Mouse (Mus musculus) c-Kit-positive CD71-positive TER-119-negative erythroid progenitor cells, embryonic 14.5 days (primary cell): ENCODE data around the gene Mdm2.
A peak's percentile ranks its signal among the peaks of the same experiment; 100 is the strongest.
"Not testable (repeated sequence)": the region's sequence is repeated elsewhere in the genome, so short reads cannot be mapped to it uniquely, and the experiment has no call there.

ENCODE experiments used
- DNase-seq: peaks from one replicate; pipeline ENCODE4 v3.0.0-alpha.2; 2013; ENCODE audit warnings: low read depth

The Mdm2 gene

DNA sequence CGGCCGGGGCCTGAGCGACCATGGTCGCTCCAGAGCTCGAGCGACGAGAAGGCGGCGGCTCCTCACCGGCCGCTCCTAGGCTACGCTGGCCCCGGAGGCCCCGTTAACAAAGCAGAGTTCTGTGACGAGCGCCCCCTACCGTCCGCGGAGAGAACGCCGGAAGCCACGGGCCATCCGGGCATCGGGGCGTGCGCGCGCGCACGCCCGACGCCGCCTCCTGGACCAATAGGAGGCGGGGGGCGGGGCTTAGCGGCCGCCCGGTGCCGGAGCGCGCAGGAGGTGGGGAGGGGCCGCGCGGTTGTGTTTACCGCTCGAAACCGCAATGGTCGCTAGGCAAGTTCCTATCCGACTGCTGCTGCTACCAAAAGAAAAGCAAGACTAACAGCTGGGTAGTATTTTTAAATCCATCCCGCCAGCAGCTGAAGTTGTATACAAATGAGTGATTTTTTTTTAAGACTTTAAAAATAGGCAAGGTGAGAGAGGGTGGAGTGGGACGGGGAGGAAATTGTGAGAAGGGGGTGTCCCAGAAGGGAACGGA, at the start of gene Mdm2:
TSS of gene Mdm2 (minus strand) at position 155 of the 538 bp plus-strand sequence.
- DNase-seq, result peak; percentile 88

- DNase-seq, result no peak
These were observed 49.5 kb upstream of the Mdm2 start for GRCm38 (mm10) chr10:117759844-117760630.

DNA sequence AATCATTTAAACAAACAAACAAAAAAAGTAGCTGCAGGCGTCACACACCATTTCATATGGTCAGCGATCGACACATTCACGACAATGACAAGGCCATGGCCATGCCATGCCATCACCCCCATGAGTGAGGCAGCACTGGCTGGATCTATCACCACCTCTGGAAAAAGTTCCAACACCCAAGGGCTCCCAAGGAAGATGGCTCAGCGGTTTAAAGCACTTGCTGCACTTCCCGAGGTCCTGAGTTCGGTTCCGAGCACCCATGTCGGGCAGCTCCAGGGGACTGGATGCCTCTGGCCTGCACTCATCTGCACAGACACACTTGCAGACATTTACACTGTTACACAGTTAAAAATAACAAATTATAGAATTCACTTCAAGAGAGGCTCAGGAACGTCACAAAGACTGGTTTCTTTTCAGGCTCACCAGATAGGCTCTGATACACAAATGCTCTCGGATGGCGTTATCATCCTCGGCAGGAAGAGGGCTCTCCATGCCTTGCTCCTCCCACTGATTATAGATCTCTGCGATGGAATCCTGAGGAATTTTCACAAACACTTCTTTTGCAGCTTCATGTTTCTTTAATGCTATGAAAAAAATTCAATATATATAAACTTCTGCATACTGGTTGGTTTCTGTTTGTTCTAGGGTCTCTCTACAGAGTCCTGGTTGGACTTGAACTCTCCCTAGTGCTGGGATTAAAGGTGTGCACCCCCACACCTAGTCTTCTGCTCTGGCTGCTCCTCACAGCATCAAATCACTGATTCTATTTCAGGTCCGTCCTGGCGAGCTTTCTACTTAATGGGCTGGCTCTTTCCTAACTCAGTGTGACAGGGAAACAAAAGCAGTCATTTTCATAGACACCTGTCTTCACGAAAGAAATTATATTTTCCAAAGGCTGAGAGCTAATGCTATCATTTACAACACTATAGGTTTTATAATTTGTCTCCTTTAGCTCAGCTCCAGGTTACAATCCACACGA, 48.5 kb upstream of the Mdm2 start:
- DNase-seq, result no peak

DNA sequence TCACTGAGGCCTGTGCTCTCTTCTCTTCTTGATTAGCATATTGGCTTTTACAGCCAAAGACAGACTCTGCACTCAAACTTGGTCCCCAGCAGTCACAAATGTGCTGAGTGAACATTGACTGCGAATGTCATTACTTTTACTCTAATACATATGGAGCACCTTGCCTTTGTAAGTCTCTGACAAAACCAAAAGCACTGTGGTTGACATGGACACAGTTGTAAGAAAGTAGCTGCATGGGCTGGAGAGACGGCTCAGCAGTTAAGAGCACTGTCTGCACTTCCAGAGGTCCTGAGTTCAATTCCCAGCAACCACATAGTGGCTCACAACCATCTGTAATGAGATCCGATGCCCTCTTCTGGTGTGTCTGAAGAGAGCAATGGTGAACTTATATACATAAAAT, 47.8 kb upstream of the Mdm2 start:
- not testable (repeated sequence) for DNase-seq

- DNase-seq, result no peak
These were observed 47.3 kb upstream of the Mdm2 start for GRCm38 (mm10) chr10:117757796-117758342.

GRCm38 (mm10) chr10:117757259-117757658, 46.7 kb upstream of the Mdm2 start:
- no peak for DNase-seq

DNA sequence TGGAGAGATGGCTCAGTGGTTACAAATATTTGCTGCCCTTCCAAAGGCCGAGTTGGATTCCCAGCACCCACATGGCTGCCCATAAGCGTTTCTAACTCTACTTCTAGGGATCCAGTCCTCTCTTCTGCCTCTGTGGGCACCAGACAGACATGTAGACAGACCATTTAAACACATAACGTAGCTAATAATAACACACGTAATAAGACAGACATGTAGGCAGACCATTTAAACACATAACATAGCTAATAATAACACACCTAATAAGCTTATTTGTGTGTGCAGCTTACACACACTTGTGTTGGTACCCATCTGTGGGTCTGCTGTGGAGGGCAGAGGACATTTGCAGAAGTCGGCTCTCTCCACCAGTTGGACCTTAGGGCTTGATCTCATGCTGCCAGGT, 46.2 kb upstream of the Mdm2 start:
- DNase-seq, result no peak

DNA sequence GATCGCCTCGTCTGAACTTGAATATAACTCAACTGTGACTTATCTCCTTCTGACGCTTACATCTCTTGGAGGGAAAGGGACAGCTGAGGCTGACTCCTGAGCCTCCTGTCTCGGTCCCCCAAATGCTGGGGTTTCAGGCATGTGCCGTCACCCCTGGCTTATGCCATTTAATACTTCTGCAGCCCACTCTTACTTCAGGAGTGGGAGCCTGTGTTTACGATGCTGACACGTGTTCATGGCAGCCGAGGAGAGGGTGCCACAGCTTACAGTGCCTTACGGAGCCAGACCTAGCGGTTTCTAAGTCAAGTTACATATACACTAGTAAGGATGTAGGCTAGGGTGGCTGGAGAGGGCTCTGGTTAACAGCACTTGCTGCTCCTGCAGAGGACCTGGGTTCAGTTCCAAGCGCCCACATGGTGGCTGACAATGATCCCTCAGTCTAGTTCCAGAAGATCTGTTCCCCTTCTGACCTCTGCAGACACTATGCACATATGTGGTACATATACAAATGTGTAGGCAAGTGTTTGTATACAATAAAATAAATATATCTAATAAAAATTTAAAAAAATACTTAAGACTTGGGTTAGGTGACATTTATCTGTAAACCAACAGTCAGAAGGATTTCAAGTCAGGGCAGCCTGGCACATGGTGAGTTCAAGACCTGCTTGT, 45.4 kb upstream of the Mdm2 start:
- DNase-seq, result no peak

DNA sequence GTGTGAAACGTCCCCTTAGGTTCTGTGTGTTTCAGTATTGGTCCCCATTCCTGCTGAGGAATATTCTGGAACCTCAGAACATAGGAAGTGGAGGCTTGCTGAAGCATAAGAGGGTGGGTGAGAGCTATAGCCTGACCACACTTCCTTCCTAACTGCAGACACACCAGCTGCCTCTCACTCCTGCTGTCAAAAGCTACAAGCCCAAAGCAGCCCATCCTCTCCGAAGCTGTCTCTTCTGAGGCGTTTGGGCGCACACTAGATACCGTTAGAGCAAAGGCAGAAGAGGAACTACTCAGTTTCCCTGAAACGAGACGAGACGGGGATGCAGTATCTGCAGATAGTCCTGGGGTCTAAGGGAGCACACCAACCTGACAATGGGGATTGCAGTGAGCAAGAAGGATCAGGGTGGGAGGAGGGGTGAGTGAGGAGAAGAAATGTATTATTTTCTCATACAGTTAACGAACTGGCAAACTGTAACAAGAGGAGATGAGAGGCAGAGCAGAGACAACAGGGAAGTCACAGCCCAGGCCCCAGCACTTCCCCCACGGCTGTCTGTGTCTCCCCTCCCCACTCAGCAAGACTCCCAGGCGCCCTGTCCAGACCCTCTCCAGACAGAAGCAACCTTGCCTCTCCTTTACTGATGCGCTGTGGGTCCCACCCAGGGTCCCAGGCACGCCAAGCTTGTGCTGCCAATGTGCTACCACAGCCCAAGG, 44.7 kb upstream of the Mdm2 start:
- no peak for DNase-seq

DNA sequence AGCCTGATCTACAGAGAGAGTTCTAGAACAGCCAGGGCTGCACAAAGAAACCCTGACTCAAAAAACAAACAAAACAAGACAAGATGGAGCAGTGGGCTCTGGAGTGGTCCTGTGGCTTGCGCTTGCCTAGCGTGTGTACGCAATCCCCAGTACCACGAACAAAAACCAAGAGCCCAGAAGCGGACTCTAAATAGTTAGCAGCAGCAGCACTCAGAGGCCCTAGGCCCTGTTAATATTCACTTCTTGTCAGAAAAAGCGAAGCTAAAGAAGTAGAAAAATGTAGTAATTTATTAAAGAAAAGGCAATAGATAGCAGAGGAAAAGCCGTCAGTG, 44.0 kb upstream of the Mdm2 start:
- DNase-seq, result no peak

GRCm38 (mm10) chr10:117753711-117754608, 43.4 kb upstream of the Mdm2 start:
- no peak for DNase-seq

DNA sequence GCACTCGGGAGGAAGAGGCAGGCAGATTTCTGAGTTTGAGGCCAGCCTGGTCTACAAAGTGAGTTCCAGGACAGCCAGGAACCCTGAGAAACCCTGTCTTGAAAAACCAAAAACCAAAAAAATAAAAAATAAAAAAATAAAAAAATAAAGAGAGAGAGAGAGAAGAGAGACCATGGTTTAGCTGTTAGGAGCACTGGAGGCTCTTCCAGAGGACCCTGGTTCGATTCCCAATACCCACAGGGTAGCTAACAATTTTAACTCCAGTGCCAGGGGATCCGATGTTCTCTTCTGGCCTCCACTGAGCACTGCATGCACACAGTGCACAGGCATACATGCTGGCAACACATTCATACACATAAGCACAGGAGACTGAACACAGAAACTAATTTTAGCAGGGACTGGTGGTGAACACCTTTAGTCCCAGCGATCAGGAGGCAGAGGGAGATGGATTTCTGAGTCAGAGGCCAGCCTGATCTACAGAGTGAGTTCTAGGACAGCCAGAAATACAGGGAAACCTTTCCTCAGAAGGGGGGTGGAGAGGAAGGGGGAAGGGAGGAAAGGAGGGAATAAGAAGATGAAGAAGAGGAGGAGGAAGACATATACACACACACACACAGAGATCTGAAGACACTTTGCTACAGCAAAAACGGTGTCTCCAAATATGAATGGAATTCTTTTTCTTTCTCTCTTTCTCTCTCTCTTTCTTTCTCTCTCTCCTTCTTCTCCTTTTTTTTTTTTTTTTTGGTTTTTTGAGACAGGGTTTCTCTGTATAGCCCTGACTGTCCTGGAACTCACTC, 42.5 kb upstream of the Mdm2 start:
- DNase-seq, result no peak

DNA sequence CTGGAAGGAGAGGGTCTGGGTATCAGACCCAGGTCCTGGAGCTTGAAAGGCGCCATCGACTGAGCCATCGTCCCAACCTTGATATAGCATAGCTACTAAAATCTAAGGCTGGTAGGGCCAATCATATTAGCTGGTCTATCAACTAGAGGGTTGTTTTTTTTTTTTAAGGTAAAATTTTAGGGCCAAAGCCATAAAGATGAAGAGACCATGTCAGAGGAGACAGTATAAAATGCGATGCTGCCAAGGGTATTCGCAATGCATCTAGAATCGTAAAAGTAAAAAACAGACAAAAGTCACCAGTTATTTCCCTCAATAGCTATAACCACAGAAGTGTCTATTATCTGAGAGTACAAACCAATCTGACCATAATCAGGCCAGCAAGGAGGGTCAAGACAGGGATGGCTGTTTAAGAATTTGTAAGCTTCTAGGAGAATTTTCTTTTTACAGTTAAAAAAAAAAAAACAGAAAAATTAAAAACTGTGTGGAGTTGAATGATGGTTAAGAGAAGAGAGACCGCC, 41.8 kb upstream of the Mdm2 start:
- DNase-seq, result no peak

GRCm38 (mm10) chr10:117751744-117752143, 41.2 kb upstream of the Mdm2 start:
- no peak for DNase-seq

- no peak for DNase-seq
These were observed 40.7 kb upstream of the Mdm2 start for GRCm38 (mm10) chr10:117751282-117751610.

DNA sequence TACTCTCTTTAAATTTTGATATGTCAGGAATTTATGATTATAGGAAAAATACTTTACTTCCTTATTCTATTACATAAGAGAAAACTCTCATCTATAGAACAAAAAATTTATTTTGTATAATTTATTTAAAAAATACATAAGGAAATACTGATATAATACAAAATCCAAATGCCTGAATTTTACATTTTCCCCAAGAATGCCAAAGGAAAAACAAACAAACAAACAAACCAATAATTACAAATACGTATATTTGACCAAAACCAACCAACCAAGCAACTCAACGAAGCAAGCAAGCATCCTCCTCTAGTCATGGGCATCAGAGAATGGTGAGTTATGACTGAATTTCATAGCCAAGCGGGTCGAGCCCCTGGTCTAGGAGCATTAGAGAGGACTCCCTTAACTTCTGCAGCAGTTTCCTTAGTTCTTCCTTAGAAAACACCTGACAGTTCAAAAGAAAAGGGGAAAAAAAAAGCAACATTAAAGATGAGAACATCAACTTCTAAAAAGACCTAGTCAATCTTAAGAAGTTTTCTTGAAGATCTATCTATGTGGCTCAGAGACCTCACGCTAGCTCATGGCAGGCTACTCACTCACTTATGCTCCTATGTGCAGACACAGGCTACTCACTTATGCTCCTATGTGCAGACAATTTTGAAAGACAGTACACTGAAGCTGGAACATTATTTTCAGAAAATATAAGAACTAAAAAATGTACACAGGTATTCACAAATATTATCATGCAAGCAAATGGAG, 40.1 kb upstream of the Mdm2 start:
- DNase-seq, result no peak

DNA sequence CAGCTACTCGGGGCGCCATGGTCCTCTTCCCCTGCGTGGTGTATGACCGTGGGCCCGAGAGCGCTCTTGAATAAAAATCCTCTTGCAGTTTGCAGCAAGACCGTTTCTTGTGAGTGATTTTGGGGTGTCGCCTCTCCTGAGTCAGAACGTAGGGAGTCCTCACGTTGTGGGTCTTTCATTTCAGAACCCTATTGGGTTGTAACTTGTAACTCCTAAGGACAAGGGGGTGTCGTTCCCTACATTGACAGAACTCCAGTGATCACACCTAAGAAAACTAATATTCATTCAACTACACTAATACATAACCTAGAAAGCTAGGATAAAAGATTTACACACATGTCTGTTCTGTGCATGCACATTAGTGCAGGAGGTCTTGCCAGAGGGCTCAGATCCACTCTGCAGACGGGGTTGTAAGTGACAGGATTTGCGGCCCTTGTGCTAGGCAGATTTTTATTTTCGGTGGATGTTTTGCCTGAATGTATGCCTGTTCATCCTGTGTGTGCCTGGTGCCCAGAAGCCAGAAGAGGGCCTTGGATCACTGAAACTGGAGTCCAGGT, 39.3 kb upstream of the Mdm2 start:
- DNase-seq, result no peak

GRCm38 (mm10) chr10:117749050-117749686, 38.6 kb upstream of the Mdm2 start:
- no peak for DNase-seq
